Mouse (Mus musculus) 416B (cell line): Measurements from ENCODE around the gene Plbd2.

Source experiments
- DNase-seq: peaks from one replicate; pipeline ENCODE4 v3.0.0; 2011; ENCODE audit warnings: low read depth

Plbd2 gene

GRCm38 (mm10) chr5:120503144-120503795 is at the start of gene Plbd2:
Plbd2 (minus strand) TSS chr5:120503625.
- peak; percentile 84 for DNase-seq

- no peak for DNase-seq
Measured at GRCm38 (mm10) chr5:120550673-120551072, 47.2 kb upstream of the Plbd2 start.

- DNase-seq, result no peak
Measured at GRCm38 (mm10) chr5:120550137-120550536, 46.7 kb upstream of the Plbd2 start.

GRCm38 (mm10) chr5:120548236-120548850 is 44.9 kb upstream of the Plbd2 start:
- DNase-seq, result no peak

GRCm38 (mm10) chr5:120536632-120537031 is 33.2 kb upstream of the Plbd2 start:
- no peak for DNase-seq

GRCm38 (mm10) chr5:120536046-120536445 is 32.6 kb upstream of the Plbd2 start:
- DNase-seq, result no peak

DNA sequence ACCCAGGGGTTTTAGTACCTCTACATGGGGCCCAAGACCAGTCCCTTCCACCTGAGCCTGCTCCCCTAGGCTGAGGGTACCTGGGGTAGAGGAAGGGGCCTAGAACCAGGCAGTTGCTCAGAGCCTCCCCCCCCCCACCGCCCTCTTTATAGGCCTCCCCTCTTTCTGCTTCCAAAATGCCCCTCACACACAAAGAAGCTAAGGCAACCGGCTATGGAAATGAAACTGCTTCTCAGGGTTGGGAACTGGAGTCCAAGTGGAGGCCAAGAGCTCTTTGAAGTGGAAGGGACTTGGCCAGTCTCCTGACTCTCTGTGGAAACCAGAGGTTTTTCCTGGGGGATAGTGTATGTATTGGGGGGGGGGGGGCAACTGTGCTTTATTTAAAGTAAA is 31.3 kb upstream of the Plbd2 start:
- no peak for DNase-seq

- no peak for DNase-seq
Measured at GRCm38 (mm10) chr5:120534071-120534685, 30.8 kb upstream of the Plbd2 start.

DNA sequence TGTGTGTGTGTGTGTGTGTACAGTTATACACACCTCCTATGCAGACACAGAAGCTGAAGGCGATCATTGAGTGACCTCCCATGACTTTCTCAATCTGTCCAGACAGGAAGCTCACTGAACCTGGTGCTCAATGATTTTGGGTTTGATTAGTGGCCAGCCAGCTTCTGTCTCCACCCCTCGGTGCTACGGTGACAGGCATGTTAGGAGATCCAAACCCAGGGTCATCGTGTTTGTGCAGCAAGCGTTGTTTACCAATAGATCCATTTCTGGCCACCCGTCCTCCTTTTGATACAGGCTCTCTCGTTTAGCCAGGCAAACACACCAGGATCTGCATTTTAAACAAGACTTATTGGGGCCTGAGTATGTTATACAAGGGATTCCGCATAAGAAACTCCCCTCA is 28.2 kb upstream of the Plbd2 start:
- DNase-seq, result no peak

- DNase-seq, result peak; percentile 82
Measured at GRCm38 (mm10) chr5:120527296-120527964, 24.0 kb upstream of the Plbd2 start.

- no peak for DNase-seq
Measured at GRCm38 (mm10) chr5:120526311-120526710, 22.9 kb upstream of the Plbd2 start.

GRCm38 (mm10) chr5:120525737-120526136 is 22.3 kb upstream of the Plbd2 start:
- DNase-seq, result peak; percentile 46

DNA sequence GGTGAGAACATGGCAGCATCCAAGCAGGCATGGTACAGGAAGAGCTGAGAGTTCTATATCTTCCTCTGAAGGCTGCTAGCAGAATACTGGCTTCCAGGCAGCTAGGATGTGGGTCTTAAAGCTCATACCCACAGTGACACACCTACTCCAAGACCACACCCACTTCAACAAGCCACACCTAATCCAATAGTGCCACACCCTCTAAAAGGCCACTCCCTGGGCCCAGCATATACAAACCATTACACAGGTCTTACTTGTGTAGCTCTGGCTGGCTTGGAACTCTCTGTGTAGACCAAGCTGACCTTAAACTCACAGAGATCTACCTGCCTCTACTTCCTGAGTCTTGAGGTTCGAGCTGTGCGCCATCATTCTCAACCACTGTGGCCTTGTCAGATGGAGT is 21.3 kb upstream of the Plbd2 start:
- DNase-seq, result peak; percentile 51

- DNase-seq, result peak; percentile 60
Measured at GRCm38 (mm10) chr5:120522649-120523048, 19.2 kb upstream of the Plbd2 start.

DNA sequence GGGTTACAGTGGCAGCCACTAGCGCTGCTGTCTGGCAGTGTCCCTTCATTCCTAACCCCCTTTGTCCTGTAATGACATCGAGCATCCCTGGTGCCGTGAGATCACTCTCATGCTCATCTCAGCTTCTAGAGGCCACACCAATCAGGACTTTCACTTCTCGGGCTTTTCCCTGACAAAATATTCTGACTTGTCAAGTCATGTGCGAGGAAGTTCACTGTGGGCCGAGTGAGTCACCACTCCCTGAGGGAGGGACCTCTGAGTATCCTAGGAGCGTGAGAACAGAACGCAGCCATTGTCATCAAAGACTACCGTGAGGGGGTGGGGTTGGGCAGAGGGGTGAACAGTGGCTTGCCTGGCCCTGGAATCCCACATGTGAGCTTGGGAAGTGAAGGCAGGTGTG is 14.1 kb upstream of the Plbd2 start:
- peak; percentile 85 for DNase-seq

DNA sequence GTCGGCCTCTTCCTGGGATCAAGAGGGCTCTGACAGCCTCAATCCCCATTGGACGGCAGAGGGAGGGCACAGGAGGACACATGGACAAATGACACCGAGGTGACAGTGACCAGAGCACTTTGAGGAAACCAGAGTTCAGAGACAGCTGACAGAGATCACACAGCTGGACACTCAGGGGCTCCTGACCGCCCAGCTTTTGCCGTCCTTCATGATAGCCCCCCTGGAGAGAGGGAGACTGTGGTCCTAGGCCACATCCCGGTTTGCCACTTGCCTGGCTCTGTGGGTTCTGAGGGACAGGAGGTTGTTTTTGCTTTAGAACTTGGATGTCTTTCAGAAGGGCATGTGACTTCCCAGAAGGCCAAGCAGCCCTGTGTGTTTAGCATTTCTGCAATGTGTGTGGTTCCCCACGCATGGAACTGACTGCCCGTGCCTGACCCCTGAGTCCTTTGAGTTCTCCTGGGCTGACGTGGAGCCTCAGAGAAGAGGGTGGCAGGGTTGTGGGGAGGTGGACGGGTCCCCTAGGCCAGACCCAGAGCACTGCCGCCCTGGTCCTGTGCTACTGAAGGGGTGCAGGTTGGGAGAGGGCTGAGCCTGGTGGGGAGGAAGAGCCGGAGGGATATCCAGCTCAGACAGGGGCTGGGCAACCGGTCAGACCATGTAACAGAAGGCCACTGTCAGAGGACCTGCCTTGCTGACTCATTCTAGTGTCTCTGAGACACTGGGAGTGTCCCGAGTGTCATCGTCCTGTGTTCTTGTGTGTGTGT is 13.0 kb upstream of the Plbd2 start:
- DNase-seq, result peak; percentile 66

- DNase-seq, result no peak
Measured at GRCm38 (mm10) chr5:120515451-120515850, 12.0 kb upstream of the Plbd2 start.

DNA sequence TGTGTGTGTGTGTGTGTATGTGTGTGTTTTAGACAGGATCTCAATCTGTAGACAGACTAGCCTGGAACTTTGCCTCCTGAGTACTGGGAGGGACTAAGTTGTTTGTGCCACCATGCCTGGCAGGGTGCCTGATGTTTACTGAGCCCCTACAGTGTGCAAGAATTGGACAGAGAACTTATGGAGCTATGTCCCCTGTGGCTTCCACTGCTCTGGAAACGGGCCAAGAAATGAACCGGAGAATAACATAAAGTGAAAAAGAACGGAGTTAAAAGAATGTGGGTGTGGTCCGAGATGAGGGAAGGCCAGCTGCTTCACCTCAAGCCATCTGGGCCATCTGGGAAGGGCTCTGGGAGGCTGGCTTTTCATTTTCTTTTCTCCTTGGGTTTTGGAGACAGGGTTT is 11.3 kb upstream of the Plbd2 start:
- no peak for DNase-seq

DNA sequence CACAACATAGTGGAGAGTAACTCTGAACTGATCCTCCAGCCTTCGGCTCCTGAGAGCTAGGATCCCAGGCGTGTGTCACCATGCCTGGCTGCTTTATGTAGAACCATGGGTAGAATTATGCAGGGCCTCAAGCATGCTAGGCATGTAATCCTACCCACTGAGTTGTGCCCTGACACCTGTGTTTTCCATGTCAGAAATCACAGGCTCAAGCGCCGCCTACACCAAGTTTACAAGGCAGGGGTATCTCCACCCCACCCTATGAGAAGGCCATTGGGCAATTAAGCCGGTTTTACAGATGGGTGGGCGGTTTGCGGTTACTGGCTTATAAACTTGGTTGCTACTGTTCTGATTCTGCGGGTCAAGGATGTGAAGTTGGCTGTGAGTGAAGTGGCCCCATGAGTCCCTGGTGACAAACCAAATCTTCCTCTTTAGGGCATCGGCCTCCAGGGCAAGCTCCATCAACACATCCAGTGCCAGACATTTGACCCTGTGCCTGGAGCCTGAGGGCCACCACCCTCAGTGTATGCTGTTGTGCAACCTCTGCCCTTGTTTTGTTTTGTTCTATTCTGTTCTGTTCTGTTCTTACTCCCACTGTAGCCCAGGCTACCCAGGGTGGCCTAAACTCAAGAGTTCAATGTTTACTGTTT is 10.7 kb upstream of the Plbd2 start:
- DNase-seq, result no peak

DNA sequence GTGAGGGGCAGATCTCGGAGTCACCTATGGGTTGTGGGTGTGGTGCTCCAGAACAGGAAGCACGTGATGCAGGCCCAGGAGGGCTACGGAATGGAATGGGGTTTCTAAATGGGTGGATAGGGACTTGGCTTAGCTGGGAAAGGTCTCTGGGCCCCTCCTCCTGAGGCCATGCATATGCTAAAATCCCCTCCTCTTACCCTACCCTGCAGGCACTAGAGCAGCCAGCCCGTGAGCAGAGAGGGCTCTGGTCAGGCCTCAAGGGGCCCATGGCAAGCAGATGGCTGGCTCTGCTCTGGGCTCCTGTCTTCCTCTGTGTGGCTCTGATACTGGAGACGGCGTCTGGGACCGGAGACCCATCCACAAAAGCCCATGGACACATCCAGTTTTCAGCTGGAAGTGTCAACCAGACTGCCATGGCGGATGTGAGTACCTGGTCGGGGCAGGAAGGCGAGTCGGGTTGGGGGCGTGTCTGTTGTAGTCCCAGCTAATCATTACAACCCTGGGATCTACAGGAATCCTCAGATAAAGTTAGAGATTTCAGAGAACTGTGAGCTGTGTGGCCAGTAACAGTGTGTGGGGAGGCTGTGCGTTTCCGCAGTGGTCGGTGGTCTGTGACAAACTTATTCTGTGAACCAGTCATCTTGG is 9.6 kb upstream of the Plbd2 start:
- DNase-seq, result no peak

DNA sequence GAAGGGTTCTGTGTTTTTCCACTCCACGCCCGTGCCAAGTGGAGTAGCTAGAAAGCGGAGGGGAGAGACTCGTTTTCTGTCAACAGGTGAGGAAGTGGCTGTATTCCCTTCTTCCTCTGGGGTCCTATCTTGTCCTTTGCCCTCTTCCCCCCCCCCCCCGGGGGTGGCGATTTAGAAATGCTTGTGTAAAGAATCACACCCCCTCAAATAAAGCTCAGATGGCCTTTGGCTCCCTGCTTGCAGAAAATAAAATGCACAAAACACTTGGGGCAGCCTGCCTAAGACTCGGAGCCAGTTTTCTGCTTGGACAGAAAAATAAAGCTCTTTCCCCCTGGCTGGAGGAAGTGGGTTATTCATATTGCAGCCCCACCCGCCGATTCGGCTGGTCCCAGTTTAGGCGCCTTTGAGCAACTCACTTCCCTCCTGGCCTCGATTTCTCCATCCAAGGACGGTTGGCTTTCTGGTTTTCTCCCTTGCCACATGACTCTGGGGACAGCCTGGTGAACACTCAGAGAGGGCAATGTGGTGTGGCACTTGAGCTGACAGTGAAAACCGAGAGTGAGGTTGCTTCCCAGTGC is 8.3 kb upstream of the Plbd2 start:
- peak; percentile 78 for DNase-seq
